Mouse (Mus musculus) midbrain, embryonic 14.5 days (tissue): Measurements from ENCODE around the gene Scnn1b. TPM values are rescaled to one million over a fixed set of nuclear protein-coding genes. Genes with fewer than 3 reads are reported as not detected.

Experiments
- polyA plus RNA-seq: library from polyadenylated mRNA; unstranded; fragments of >200 nt; fragmentation: Nextera tagmentation; extraction: Ambion mirVana; gene quantifications from 2 replicates; pipeline ENCODE4 v1.2.1, GENCODE M21; 2014

Scnn1b gene
- polyA plus RNA-seq, 1 experiment from 2014 or later: 0.11 TPM

Other genes with a start within 250 kb of the Scnn1b start
- gene Usp31, start 157.8 kb upstream of the Scnn1b start, polyA plus RNA-seq: 4.8 and 5.5 TPM in 2 replicates
- gene Scnn1g, start 130.6 kb upstream of the Scnn1b start, polyA plus RNA-seq: 0.09 TPM in 1 of 2 replicates, not detected in the other
- 15.4 and 19.8 TPM in 2 replicates for gene Cog7, start 116.7 kb downstream of the Scnn1b start, polyA plus RNA-seq
- gene Gga2, start 156.2 kb downstream of the Scnn1b start, polyA plus RNA-seq: 33.3 and 38.3 TPM in 2 replicates
- 93.0 and 108 TPM in 2 replicates for gene Ubfd1, start 202.1 kb downstream of the Scnn1b start, polyA plus RNA-seq
- 8.2 and 11.0 TPM in 2 replicates for gene Ears2, start 202.2 kb downstream of the Scnn1b start, polyA plus RNA-seq
- 583 and 649 TPM in 2 replicates for gene Ndufab1, start 236.8 kb downstream of the Scnn1b start, polyA plus RNA-seq